Mouse (Mus musculus): ENCODE measurements at regions not wholly inside any gene's neighbourhood (a gene's known extent, or its start where the extent isn't known, plus 50 kb on each side); places are given as distances from the start of the nearest gene placed in this dataset.

DNA sequence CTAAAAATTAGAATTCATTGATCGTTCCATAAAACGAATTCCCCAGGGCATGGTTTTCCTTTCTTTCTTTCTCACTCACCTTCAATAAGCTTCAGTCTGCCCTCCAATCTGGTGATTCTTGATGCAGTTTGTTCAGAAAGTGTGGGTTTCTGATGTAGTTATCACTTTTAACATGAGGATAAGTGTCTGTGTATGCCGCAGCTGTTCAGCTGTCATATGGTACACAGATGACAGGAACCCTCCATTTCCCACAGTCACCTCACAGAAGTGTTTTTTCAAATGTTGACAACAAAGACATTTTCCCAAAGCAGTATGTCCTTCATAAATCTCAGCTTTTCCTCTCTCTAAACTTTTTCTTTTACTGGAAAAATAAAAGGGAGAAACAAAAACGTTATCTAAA lies 2177.0 kb downstream of the 9330182O14Rik start:
- TF ChIP-seq POLR2A (IDR thresholded peaks at IDR 0.05; ENCODE audit: low read depth, low read length) (no peak), CTCF (IDR thresholded peaks at IDR 0.05; ENCODE audit: extremely low read depth, insufficient read depth, insufficient read length, insufficient replicate concordance) (no peak)
